Mouse (Mus musculus) CD8-positive naive resting alpha-beta T cell, adult 57 days (primary cell): ENCODE results near the gene Ret. TPM values are rescaled to one million over a fixed set of nuclear protein-coding genes. Genes with fewer than 3 reads are reported as not detected.

Experiments
- total RNA-seq: library from RNA; stranded (reverse); gene quantifications from one replicate; pipeline ENCODE4 v1.2.4, GENCODE M21; 2023

The Ret gene
- total RNA-seq, result not detected

GRCm38 (mm10) chr6:118197440-118197975 lies at the start of gene Ret:
Gene Ret, minus strand, starts transcription at chr6:118197718.

GRCm38 (mm10) chr6:118138731-118139709 lies 58.5 kb downstream of the Ret start, which contains the start of gene Csgalnact2:
Gene Csgalnact2, minus strand, starts transcription at chr6:118139140.

Other genes with a start within 250 kb of the Ret start
- 0.77 TPM for gene Rasgef1a, start 186.3 kb downstream of the Ret start, total RNA-seq
- 13.4 TPM for gene Csgalnact2, start 58.6 kb downstream of the Ret start, total RNA-seq
- 55.7 TPM for gene Bms1, start 221.8 kb upstream of the Ret start, total RNA-seq